Mouse (Mus musculus): Measurements from ENCODE around the gene Hspbap1. TPM values are rescaled to one million over a fixed set of nuclear protein-coding genes. Genes with fewer than 3 reads are reported as not detected.

Hspbap1 gene
- total RNA-seq, 4 experiments from 2014 or later = 6.4 to 7.5 (median 6.9) TPM

- no peak for DNase-seq (ENCODE audit: low spot score in 2 of 2)
Measured at GRCm38 (mm10) chr16:35791962-35792521, 21.9 kb downstream of the Hspbap1 start.

GRCm38 (mm10) chr16:35802163-35802562 lies 32.0 kb downstream of the Hspbap1 start:
- no peak for DNase-seq (ENCODE audit: low spot score in 2 of 2)

- DNase-seq (ENCODE audit: low spot score in 2 of 2) = no peak
Measured at GRCm38 (mm10) chr16:35803723-35804122, 33.5 kb downstream of the Hspbap1 start.

DNA sequence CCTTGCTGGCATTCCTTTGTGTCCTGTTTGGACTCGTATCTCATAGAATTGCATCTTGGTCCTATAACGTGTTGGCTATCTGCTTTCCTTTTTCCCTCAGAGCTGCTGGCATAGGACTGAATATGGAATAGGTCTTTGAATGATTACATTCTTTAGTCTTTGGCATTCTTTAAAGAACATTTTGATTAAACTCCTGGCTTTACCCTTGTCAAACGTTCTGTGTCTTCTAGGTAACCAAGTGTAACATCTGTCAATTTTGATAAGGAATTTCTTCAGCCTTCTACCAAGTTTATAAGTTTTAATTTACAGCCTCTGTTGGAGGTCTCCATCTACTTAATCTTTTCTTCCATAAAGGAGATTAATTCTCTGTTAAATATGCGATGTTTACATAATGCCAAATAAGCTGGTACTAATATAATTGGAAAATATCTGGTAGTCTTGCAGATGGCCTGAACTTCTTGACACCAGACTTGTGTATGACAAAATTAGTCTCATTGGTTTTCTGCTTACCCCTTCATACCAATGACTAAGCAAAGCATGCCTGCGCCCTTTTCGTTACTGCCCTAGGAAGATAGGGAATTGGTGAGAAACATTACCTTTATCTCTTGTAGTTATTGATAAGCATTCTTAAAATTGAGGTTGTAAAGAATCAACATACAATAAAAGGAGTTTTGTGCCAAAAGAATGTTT lies 36.9 kb downstream of the Hspbap1 start:
- DNase-seq (ENCODE audit: low spot score in 2 of 2) = no peak

DNA sequence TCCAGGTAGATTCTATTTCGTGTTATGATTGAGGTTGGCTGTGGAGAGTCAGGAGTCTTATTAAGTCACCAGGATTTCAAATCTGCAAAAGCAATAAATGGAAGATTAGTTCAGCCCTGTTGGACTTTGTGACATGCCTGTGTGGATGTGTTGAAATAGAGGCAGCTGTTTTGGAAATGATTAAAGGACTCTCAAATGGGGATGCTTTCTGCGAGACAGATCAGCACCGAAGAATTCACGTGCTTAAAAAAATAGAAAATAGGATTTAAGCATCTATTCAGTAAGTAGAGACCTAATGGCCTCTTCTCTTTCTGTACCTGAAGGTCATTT lies 37.5 kb downstream of the Hspbap1 start:
- DNase-seq (ENCODE audit: low spot score in 2 of 2) = no peak

- no peak for DNase-seq (ENCODE audit: low spot score in 2 of 2)
Measured at GRCm38 (mm10) chr16:35808838-35809237, 38.7 kb downstream of the Hspbap1 start.

DNA sequence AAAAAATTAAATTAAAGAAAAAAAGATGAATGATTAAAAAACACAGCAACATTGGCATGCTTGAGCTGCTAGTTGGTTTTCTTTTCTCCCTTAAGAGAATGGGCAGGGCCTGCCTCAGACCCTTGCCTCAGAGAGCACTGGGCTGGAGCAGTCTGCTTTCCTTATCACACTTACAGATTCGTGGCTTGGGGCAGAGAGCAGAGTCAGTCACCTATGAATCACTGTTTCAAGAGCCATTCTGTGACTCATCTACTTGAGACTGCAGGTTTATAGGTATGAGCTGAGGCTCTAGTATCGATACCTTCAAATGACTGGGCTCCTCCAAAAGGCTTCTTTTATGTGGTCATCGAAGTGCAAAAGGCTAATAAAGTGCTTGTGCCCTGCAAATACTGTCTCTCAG lies 42.9 kb downstream of the Hspbap1 start:
- no peak for DNase-seq (ENCODE audit: low spot score in 2 of 2)

- DNase-seq (ENCODE audit: low spot score in 2 of 2) = peak; percentile 66 to 76
Measured at GRCm38 (mm10) chr16:35817255-35818089, 47.3 kb downstream of the Hspbap1 start.

GRCm38 (mm10) chr16:35829999-35830398 lies 59.8 kb downstream of the Hspbap1 start:
- no peak for DNase-seq (ENCODE audit: low spot score in 2 of 2)

GRCm38 (mm10) chr16:35832926-35833325 lies 62.8 kb downstream of the Hspbap1 start:
- no peak for DNase-seq (ENCODE audit: low spot score in 2 of 2)

DNA sequence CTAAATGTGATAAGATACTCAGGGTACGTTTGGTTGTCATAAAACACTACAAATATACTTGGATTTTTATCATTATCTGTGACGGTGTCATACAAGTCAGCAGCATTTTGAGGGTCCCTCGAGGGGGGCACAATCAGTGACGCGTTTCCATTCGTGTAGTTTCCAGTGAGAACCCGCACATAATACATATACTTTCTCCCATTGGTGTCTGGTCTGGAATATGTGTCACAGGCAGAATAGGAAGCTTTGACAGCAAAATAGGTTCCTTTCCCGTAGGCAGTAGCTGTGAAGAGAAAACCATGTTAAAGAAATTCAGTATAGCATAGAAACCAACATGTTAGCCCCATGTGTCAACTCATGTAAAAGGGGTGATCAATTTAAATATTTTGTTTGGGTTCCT lies 64.5 kb downstream of the Hspbap1 start:
- no peak for DNase-seq (ENCODE audit: low spot score in 2 of 2)

DNA sequence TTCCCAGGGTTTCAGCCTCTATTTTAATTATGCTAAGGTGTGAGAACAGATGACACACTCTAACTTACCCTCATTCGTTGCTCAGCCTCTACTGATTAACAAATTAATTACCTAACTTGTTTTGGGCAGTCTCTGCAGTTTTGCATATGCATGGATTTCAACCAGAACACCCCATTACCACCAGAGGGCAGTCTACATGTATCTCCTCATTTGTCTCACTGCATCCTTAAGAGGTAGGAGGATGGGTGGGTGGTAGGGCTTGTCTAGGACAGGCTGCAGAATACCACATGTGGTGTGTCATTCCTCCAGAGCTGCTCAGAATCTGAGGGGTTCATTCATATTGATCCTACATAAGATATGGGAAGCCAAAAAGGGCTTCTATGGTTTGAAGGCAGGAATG lies 69.5 kb downstream of the Hspbap1 start:
- no peak for DNase-seq (ENCODE audit: low spot score in 2 of 2)

DNA sequence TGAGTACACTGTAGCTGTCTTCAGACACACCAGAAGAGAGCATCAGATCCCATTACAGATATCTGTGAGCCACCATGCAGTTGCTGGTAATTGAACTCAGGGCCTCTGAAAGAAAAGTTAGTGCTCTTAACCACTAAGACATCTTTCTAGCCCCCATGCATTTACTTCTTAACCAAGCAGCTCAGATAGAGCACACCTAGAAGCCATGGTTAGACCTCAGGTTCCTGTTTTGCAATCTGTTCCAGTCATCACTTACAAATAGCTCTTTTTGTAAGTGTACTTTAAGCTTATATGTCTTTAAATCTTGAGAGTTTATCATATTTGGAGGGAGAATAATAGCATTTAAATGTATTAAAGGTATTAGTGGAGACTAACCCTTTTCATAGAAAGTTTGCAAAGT lies 77.0 kb downstream of the Hspbap1 start:
- DNase-seq (ENCODE audit: low spot score in 2 of 2) = no peak

- no peak for DNase-seq (ENCODE audit: low spot score in 2 of 2)
Measured at GRCm38 (mm10) chr16:35855846-35856245, 85.7 kb downstream of the Hspbap1 start.

- DNase-seq (ENCODE audit: low spot score in 2 of 2) = no peak
Measured at GRCm38 (mm10) chr16:35856766-35857165, 86.6 kb downstream of the Hspbap1 start.

DNA sequence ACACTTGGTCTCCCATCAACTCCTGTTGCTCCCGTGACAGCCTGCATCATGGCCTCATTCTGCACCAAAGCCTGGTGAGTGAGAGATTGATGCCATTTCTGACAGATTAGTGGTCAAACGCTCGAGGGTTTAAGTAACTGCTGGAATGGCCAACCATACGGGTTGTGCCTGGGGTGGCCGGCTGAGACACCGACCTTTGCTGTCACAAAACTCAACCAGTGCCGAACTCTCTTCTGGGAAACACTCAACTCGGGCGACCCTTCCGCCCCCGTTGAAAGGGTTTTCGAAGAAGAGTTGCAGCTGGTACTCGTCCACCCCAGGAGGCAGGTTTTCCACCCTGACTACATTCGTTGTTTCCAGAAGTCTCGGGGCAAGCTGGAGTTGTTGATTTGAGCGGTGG lies 90.1 kb downstream of the Hspbap1 start:
- no peak for DNase-seq (ENCODE audit: low spot score in 2 of 2)

GRCm38 (mm10) chr16:35862057-35862456 lies 91.9 kb downstream of the Hspbap1 start:
- DNase-seq (ENCODE audit: low spot score in 2 of 2) = no peak

- no peak for DNase-seq (ENCODE audit: low spot score in 2 of 2)
Measured at GRCm38 (mm10) chr16:35867726-35868125, 97.6 kb downstream of the Hspbap1 start.

DNA sequence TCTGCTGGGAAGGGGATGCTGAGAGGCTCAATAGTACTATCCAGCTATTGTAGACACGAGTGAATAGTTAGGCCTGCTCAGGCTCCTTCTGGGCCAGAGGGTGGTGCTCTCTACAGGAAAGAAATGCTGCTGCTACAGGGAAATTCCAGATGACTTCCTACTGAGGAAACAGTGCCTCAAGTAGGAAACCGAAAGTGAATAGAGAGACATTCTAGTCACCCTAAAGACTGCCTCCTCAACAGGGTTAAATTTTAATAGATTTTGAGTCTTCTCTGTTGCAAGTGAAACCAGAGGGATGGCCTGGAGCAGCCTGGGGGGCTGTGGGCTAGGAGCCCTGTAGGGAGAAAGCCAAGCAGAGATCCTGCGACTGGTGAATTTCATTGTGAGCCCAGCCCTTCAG lies 99.0 kb downstream of the Hspbap1 start:
- DNase-seq (ENCODE audit: low spot score in 2 of 2) = no peak

DNA sequence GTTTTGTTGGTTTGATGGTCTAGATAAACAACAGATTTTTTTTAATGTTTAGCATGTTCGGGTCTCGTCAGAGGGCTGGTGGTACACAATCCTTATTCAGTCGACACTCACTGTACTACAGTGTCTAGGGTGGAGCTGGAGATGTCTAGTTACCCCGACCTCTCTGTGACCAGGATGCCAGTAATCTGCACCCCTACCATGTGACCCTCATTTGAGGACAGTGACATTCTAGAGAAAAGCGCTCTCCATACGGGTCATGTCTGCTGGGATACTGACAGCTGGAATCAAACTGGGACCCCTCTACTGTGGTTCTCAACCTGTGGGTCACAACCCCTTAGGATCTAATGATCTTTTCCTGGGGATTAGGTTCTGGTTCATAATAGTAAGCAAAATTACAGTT lies 99.5 kb downstream of the Hspbap1 start:
- DNase-seq (ENCODE audit: low spot score in 2 of 2) = no peak

DNA sequence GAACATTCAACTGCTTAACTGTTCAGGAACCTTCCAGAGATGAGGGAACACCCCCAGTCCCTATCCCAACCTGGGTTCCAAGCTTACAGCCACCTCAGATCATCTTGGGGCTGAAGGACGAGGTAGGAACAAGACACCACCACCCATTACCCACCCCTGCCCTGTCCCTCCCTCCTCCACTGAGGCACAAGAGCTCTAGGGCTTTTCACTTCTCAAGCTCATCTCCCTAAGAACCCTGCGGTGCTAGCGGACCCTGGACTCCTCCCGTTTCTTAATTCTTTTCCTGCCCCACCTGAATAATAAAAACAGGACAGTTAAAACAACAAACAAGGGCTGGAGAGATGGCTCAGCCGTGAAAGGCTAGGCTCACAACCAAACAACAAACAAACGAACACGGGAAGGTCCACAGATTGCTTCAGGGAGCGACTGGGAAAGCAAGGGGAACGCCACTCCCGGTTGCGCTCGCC lies 100.4 kb downstream of the Hspbap1 start:
- no peak for DNase-seq (ENCODE audit: low spot score in 2 of 2)

- no peak for DNase-seq (ENCODE audit: low spot score in 2 of 2)
Measured at GRCm38 (mm10) chr16:35871048-35871851, 101.1 kb downstream of the Hspbap1 start, which contains the start of gene Parp14. TSS of gene Parp14 (minus strand) at chr16:35871544.

Measured in left cerebral cortex, adult 8-10 months (tissue).